Mouse (Mus musculus) testis, adult 10 weeks (tissue): ENCODE measurements around the gene Slc6a18. TPM values are rescaled to one million over a fixed set of nuclear protein-coding genes. Genes with fewer than 3 reads are reported as not detected.

Experiments used
- polyA plus RNA-seq: library from polyadenylated mRNA; stranded (reverse); fragments of 350-450 nt; fragmentation: Illumina TruSeq; extraction: RNeasy Lipid Tissue Mini Kit (QIAGEN cat#74804); gene quantifications from one replicate; pipeline ENCODE4 v1.2.3, GENCODE M21; 2014; ENCODE audit warnings: low read depth, low replicate concordance

The Slc6a18 gene
- not detected for polyA plus RNA-seq

GRCm38 (mm10) chr13:73677853-73678252, at the start of gene Slc6a18:
Slc6a18 (minus strand) TSS chr13:73678023.

GRCm38 (mm10) chr13:73704694-73705325, 27.0 kb upstream of the Slc6a18 start, which contains the start of gene Slc6a19:
Slc6a19 (minus strand) TSS chr13:73704865.

GRCm38 (mm10) chr13:73626745-73627549, 50.9 kb downstream of the Slc6a18 start, which contains the start of gene Tert:
Tert (plus strand) TSS chr13:73626911.

Other genes with a start within 250 kb of the Slc6a18 start
- 0.83 TPM for gene Lpcat1, start 210.8 kb downstream of the Slc6a18 start, polyA plus RNA-seq
- gene Slc6a3, start 141.3 kb downstream of the Slc6a18 start, polyA plus RNA-seq = not detected
- gene Clptm1l, start 74.0 kb downstream of the Slc6a18 start, polyA plus RNA-seq = 85.4 TPM
- 0.49 TPM for gene Tert, start 51.1 kb downstream of the Slc6a18 start, polyA plus RNA-seq
- gene Slc6a19, start 26.8 kb upstream of the Slc6a18 start, polyA plus RNA-seq = 0.07 TPM
- gene Slc12a7, start 55.1 kb upstream of the Slc6a18 start, polyA plus RNA-seq = 1.7 TPM
- gene Nkd2, start 169.6 kb upstream of the Slc6a18 start, polyA plus RNA-seq = 0.90 TPM